Mouse (Mus musculus) ES-CJ7 (cell line): ENCODE data around the gene Olfr1359.

Experiments
- DNase-seq: peaks from one replicate; pipeline ENCODE4 v3.0.0; 2011; ENCODE audit warnings: low read depth, low spot score

The Olfr1359 gene

DNA sequence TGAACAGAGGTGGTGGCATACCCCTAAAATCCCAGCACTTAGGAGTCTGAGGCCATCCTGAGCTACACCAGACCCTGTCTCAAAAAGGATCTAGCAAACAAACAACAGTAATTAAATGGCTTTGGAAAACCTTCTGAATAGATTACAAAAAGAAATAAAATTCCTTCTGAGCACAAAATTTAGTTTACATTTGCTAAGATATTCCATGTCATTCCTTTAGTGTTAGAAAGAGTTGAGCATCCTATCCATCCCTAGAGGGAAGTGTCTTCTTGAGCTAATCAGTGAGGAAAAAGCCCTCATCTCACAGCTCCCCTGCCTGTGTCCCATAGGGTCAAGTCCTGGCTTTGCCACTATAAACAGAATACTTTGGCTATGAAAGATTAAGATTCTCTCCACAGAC is at the start of gene Olfr1359:
Gene Olfr1359, plus strand, starts transcription at position 301 of the 400 bp plus-strand sequence.
- DNase-seq = no peak

DNA sequence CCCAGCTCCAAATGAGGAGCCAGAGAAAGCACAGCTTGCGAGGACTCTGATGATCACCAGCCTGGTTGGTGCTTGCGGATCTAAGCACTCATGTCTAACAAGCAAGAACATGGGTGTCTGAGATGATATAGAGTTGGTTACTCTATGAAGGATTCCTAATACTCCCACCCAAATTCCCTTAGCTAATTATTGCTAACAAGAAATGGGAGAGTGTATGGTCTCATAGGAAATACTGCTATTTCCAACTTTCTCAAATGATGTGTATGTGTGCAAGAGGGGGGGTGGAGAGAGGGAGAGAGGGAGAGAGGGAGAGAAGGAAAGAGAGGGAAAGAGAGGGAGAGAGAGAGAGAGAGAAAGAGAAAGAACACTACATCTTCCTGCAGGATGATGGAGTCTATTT is 34.6 kb upstream of the Olfr1359 start, which contains the start of gene Olfr1361:
Gene Olfr1361, minus strand, starts transcription at position 101 of the 400 bp plus-strand sequence.
- no peak for DNase-seq

DNA sequence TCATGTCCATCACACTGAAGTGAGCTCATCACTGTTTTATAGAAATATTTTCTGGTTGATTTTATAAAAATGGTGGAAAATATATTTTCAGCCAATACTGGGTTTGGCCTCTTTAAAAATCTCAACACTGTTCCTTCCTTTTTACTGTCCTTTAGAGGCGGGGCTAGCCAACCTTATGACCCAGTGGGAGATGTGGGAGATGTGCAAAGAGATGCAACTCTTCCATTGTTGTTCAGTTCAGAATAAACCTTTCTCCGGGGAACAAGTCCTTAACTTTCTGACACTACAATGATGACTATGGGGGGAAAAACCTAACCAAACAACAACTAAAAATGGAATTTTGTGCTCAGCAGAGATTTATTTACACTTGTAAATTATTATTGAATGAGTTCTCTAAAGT is 20.6 kb upstream of the Olfr1359 start, which contains the start of gene Olfr1360:
Gene Olfr1360, minus strand, starts transcription at position 101 of the 400 bp plus-strand sequence.
- no peak for DNase-seq

DNA sequence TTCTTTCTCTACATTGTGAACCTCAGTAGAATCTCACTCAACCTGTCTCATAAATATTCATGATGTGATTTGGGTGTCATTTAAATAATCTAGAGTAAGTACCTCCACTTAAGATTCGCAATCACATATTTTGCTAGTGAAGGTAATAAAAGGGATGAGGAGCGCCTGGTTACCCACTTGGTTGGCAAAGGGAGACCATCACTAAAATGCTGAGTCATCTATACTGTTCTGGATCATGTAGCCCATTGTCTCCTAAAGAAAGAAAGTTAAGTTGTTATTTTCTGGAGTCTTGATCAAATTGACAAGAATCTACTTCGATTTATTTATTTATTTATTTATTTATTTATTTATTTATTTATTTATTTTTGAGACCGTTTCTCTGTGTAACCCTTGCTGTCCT is 8.8 kb downstream of the Olfr1359 start:
- no peak for DNase-seq

DNA sequence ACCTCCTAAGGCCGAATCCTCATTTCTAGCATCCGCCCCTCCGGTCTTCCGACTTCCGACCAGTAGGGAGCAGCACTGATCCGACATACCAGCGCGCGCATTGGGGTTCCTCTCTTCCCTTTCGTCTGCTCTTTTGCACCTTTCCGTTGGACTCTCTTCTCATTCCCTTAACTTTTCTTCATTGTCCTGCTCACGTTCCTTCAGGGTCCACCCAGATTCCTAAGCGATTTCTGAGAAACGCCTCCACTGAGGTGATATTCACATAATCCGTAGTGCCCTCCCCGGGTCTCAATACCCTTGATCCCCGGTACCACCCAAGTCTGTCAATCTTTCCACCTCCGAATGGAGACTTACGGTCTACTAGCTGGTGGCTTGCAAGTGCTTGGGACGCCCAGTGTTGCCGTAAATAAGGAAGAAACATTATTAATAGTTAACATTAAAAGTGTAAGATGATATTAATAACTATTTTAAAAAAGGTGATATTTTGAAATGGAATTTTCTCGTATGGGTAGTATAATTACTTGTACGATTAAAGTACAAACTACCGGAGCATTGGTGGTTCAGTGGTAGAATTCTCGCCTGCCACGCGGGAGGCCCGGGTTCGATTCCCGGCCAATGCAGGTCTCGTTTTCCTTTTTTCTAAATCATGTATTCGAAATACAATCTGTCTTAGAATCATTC is 12.3 kb downstream of the Olfr1359 start:
- DNase-seq = peak; percentile 87

DNA sequence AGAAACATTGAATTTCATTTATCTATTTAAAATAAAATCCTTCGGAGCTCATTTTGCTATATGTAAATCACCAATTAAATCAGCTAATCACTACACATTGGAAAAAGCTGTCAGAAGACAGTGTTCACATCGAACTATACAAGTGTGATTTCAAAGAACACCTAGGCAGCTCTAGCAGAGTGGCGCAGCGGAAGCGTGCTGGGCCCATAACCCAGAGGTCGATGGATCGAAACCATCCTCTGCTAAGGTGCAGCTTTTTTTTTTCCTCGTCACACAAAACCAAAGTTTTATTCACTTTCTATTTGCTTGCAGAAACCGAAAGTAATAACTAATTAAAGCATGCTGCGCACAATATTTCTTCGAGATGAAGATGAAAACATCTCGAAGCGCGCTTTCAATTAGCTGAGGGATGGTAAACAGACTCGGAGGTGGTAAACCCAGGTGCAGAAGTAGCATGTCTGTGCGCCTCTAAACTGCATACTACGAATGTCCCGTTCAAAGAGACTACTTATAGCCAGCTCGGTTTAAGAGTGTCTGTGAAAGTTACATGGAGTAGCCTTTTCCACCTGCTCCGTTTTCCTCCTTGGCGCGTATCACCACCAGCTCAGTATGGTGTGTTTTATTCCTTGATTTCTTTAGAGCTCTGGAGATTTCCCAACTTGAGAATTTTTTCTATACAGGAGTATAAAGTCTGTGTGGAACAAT is 13.1 kb downstream of the Olfr1359 start:
- DNase-seq = peak; percentile 60

DNA sequence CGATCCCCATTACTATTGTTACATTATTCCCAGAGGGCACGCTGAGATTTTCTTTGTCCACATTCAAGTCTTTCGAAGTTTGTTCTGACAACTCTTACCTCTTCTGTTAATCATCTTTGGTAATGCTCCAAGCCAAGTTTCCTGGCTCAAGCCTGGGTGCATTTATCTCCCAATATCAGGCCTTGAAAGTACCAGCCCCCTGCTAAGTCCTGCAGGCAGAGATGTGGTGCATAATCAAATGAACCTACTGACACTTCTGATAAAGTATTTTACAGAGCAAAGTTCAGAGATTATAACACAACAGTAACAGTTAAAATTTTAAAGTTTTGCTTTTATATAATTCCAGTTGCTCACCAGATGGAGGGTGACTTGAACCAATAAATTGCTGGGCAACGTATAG is 13.8 kb downstream of the Olfr1359 start:
- DNase-seq = no peak

DNA sequence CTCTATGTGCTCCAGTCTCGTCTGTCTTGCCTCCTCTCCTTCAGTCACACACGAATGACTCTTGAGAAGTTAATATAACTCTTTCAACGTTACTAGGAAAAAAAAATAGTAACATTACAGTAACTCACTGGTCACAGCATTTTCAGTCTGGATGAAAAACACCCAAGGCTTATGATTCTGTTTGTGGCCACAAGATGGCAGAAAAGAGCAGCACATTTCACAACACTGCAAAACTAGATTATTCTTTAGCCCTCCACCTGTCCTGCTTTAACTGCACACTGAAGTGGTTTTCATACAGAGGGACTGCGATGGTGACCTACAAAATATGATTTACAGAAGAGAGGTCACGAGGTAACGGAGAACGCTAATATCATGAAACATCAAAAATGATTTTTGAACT is 16.8 kb downstream of the Olfr1359 start:
- DNase-seq = peak; percentile 79

DNA sequence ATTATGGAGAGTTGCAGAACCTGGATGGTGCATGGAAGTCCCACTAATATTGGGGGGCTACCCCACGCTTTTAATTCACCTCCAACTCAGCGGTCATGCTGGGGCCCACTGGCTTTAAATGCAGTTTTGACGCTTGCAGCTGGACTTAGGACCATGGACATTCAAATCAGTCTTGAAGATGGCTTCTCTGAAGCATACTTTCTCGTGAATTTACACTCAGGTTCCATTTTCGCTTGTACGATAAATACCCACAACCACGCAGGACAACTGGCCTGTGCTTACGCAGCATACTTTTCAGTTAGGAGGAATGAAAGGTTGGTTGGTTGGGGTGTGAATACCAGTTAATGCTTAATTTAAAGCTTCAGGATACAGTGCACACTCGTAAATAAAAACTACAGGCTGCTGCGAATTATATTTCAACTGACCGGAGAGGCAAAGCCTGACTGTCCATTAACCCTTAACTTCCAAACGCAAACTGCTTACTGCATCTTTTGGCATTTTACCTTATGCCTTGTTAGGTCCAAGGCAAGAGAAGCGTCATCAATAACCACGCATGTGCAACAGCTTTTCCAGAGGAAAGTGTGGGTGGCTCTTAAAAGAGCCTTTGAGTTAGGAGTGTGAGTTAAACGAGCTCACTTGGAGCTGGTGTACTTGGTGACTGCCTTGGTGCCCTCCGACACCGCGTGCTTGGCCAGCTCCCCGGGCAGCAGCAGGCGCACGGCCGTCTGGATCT is 17.4 kb downstream of the Olfr1359 start:
- peak; percentile 82 for DNase-seq

DNA sequence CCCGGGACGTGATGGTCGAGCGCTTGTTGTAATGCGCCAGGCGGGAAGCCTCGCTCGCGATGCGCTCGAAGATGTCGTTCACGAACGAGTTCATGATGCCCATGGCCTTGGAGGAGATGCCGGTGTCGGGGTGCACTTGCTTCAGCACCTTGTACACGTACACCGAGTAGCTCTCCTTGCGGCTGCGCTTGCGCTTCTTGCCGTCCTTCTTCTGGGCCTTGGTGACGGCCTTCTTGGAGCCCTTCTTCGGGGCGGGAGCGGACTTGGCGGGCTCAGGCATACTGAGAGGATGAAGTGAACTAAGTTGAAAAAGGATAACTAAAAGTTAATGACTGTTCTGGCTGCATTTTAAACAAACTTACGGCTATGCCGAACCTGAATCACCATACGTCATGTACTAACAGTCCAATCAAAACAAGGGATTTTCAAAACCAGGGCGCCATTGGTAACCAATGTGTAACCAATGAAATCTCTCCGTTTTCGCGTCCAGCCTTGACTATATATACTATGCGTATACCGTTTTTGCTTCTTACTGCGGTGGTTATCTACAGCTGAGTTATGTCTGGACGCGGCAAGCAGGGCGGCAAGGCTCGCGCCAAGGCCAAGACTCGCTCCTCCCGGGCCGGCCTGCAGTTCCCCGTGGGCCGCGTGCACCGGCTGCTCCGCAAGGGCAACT is 18.1 kb downstream of the Olfr1359 start, which contains the start of the genes Hist1h2bl and Hist1h2ai:
Gene Hist1h2bl, minus strand, starts transcription at position 280 of the 676 bp plus-strand sequence.
Gene Hist1h2ai, plus strand, starts transcription at position 559 of the 676 bp plus-strand sequence.
- peak; percentile 98 for DNase-seq

DNA sequence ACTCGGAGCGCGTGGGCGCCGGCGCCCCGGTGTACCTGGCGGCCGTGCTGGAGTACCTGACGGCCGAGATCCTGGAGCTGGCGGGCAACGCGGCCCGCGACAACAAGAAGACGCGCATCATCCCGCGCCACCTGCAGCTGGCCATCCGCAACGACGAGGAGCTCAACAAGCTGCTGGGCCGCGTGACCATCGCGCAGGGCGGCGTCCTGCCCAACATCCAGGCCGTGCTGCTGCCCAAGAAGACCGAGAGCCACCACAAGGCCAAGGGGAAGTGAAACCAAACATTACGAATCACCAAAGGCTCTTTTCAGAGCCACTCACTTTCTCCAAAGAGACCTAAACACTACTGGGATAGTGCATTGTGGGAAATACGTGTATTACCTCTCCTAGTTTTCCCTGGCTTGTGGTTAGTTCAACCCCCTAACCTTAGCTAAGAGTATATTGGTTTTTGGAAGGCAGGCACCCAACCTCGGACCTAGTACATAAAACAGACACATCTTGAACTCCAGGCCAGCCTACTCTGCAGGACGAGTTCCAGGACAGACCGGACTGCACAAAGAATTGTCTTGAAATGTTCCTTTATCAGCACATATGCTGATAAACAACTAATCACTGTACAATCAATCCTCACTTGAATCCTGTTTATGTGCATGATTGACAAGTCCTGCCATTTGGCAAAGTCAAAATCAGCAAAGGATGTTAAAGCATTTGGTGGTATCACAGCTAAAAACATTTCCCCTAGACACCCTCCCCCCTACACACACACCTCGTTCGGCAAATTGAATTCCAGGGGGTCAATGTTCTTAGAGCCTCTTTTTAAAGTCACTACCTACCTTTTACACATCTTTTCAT is 18.9 kb downstream of the Olfr1359 start:
- DNase-seq = peak; percentile 83

DNA sequence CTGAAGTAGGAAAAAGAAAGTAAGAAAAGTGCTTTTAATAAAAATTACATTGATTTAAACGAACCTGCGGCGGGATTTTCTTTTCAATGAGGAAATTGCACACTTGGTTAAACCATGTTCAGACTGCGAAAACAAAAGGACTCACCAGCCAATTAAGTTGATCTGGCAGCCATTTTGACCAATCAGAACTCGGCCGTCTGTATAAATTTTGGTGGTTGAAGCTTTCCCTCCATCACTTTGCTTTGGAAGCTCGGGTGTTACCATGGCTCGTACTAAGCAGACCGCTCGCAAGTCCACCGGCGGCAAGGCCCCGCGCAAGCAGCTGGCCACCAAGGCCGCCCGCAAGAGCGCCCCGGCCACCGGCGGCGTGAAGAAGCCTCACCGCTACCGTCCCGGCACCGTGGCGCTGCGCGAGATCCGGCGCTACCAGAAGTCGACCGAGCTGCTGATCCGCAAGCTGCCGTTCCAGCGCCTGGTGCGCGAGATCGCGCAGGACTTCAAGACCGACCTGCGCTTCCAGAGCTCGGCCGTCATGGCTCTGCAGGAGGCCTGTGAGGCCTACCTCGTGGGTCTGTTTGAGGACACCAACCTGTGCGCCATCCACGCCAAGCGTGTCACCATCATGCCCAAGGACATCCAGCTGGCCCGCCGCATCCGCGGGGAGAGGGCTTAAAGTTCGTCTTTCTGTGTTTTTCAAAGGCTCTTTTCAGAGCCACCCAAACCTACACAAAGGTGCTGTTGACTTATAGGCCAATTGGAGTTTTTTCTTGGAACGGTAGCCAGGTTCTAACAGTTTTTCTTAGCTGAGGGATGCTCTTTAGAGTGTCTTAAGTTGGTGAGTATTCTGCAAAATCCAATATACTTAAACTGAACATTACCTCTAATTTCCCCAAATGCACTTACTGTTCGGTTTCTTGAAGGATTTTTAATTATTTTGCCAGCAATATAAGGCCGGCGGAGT is 19.8 kb downstream of the Olfr1359 start, which contains the start of gene Hist1h3h:
Gene Hist1h3h, plus strand, starts transcription at position 263 of the 961 bp plus-strand sequence.
- peak; percentile 95 for DNase-seq

DNA sequence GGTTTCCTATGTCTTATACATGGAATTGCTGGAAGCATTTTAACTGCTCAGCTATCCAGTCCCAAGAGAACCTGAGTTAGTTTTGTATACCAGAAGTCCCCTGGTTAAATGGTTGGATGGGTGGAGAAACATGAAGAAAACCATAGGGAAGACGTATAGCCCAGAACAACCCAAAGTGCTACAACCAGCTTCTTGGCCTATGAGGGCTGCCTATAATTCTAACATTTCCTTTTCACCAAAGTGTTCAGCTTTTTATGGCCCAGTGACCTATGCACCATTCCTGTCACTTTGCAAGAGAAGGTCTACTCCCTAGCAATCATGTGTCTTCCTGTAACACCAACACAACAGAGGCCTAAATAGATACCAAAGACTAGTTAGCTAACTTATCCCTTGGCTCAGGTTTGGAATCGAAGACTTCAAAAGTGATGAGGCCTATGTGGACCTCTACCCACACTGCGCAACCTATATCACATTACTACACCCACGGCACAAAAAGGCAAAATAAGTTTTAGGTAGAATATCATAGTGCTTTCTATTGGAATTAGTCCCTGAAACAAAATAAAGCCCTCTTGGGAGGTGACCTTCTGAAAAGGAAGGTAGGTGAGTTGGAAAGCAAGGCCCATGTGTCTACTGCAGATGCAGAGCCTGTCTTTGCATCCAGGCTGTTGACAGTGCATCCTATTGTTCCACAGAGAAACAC is 20.6 kb downstream of the Olfr1359 start:
- DNase-seq = peak; percentile 72

DNA sequence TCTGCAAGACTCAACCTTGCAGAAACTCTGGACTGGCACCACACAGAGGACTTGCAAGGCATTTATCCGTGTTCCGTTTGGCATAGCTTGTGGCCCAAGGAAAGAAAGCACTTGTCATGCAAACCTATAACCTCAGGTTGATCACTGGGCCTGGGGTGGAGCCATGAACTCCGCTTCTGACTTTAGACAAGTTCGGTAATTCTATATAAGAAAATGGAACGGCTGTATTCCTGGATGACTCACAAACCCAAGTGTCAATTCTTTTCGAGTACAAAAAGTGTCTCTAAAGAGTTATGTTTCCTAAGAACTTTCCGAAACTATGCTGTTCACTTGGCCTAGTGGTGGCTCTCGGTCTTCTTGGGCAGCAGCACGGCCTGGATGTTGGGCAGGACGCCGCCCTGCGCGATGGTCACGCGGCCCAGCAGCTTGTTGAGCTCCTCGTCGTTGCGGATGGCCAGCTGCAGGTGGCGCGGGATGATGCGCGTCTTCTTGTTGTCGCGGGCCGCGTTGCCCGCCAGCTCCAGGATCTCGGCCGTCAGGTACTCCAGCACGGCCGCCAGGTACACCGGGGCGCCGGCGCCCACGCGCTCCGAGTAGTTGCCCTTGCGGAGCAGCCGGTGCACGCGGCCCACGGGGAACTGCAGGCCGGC is 23.3 kb downstream of the Olfr1359 start:
- DNase-seq = peak; percentile 74

DNA sequence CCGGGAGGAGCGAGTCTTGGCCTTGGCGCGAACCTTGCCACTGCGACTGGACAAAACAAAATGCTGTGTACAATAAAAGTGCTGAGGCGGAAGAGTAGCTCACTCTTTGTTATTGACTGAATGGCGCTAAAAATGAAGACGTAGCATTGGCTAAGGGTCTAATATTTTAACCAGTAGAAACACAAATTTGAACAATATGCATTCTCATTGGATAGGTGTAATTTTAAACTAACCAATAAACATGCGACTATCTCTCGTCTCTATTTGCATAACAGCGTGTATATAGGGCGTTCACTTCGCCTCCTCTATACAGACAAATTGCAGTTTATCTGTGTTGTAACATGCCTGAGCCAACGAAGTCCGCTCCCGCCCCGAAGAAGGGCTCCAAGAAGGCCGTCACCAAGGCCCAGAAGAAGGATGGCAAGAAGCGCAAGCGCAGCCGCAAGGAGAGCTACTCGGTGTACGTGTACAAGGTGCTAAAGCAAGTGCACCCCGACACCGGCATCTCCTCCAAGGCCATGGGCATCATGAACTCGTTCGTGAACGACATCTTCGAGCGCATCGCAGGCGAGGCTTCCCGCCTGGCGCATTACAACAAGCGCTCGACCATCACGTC is 24.0 kb downstream of the Olfr1359 start, which contains the start of gene Hist1h2bm:
Gene Hist1h2bm, plus strand, starts transcription at position 288 of the 616 bp plus-strand sequence.
- peak; percentile 96 for DNase-seq

DNA sequence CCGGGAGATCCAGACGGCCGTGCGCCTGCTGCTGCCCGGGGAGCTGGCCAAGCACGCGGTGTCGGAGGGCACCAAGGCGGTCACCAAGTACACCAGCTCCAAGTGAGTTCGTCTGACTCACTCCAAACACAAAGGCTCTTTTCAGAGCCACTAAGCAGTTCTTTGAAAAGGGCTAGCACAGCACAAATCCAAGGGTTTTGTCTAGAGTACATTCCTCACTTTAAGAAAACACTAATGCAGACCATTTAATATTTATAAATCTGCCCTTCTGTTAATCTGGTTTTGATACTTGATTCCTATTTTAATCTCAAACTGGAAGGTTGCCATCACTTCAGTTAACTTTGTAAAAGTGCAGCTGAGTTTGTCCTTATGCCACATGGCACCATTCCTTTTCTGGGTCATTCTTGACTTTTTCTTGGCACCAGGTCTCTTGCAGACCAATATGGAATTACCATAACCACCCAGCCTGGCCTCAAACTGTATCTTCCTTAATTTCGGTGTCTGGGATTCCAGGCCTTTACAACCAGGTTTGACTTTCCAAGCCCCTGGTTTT is 24.5 kb downstream of the Olfr1359 start:
- peak; percentile 64 for DNase-seq
